Mouse (Mus musculus): ENCODE results near the gene Msmp. TPM values are rescaled to one million over a fixed set of nuclear protein-coding genes. Genes with fewer than 3 reads are reported as not detected.
"Not testable (repeated sequence)": the region's sequence is repeated elsewhere in the genome, so short reads cannot be mapped to it uniquely, and the experiment has no call there.

Gene Msmp
- polyA plus RNA-seq, 1 experiment from 2014 or later: not detected

DNA sequence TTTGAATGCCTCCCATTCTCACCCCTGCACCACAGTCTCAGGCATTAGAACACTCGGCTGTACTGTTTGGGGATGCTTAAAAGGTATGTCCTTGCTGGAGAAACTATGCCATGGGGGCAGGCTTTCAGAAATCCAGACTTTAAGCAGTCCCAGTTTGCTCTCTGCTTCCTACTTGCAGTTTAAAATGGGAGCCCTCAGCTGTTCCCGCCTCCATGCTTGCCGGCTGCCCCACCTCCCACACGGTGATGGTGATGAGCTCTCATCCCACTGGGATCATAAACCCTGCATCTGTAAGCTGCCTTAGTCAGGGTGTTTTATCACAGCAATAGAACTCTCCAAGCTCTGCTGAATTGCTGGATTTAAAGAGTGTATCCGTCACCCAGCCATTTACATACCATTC is 31.9 kb downstream of the Msmp start:
- H3K27me3 ChIP-seq (ENCODE audit: control insufficient read depth, insufficient read depth, low read length): no peaks in the 10 kb centered on the region
- ATAC-seq (replicated peaks; ENCODE audit: insufficient number of reproducible peaks, low FRiP score, low TSS enrichment): no peak
- H3K4me1 ChIP-seq (ENCODE audit: control insufficient read depth, insufficient read depth, low read length): peaks cover 2% of the 10 kb centered on the region
- H3K36me3 ChIP-seq (ENCODE audit: control insufficient read depth, insufficient read depth, low read length): peaks cover 86% of the 10 kb centered on the region
- WGBS (ENCODE audit: insufficient replicate concordance): 93% methylated on average over 5 of the region's 5 CpGs
- no peak overlapping the region for H3K4me3 ChIP-seq (ENCODE audit: low read depth, low read length)
- peaks cover 3% of the 10 kb centered on the region for H3K9me3 ChIP-seq (replicated peaks; ENCODE audit: control insufficient read depth, low read length)
- no peak overlapping the region for H3K9ac ChIP-seq (ENCODE audit: low read depth, low read length)
- H3K27ac ChIP-seq (ENCODE audit: low read depth, low read length): no peak overlapping the region
- no peak overlapping the region for H3K4me2 ChIP-seq

DNA sequence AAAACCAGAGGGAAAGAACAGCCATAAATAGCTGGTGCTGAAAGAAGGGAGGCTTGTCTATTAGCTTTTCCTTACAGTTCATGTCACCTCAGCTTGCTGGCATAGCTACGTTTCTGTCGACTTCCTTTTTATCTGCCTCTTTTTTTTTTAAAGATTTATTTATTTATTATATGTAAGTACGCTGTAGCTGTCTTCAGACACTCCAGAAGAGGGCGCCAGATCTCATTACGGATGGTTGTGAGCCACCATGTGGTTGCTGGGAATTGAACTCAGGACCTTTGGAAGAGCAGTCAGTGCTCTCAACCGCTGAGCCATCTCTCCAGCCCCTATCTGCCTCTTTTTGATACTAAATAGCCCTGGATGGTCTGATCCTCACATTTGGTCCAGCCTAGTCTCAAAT is 32.4 kb downstream of the Msmp start:
- not testable (repeated sequence) for H3K9ac ChIP-seq (ENCODE audit: low read depth, low read length); H3K4me2 ChIP-seq; H3K27ac ChIP-seq (ENCODE audit: low read depth, low read length); ATAC-seq (replicated peaks; ENCODE audit: insufficient number of reproducible peaks, low FRiP score, low TSS enrichment); H3K4me1 ChIP-seq (ENCODE audit: control insufficient read depth, insufficient read depth, low read length); H3K9me3 ChIP-seq (replicated peaks; ENCODE audit: control insufficient read depth, low read length); H3K4me3 ChIP-seq (ENCODE audit: low read depth, low read length); H3K27me3 ChIP-seq (ENCODE audit: control insufficient read depth, insufficient read depth, low read length)
- 85% methylated on average over 6 of the region's 6 CpGs for WGBS (ENCODE audit: insufficient replicate concordance)
- peaks cover 92% of the 10 kb centered on the region for H3K36me3 ChIP-seq (ENCODE audit: control insufficient read depth, insufficient read depth, low read length)

DNA sequence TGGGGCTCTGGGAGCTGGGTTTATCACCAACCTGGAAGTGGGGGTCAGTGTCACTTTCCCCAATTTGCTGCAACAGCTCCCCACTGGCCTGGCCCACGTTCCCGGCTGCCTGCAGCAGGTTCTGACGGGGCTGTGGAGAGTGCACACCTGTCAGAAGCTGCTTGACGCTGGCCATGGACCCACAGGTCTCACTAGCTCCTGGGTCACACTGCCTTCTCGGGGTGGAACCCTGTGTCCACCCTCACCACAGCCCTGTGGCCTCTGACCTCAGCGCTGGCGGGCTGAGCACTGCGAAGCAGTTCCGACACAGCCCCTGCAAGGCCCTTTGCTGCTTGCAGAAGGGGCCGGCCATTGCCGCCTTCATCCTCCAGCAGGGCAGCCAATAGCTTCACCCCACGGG is 35.2 kb downstream of the Msmp start:
- Histone ChIP-seq H3K27me3 (ENCODE audit: control insufficient read depth, insufficient read depth, low read length) (no peaks in the 10 kb centered on the region), H3K36me3 (ENCODE audit: control insufficient read depth, insufficient read depth, low read length) (peaks cover 95% of the 10 kb centered on the region), H3K4me1 (ENCODE audit: control insufficient read depth, insufficient read depth, low read length) (no peaks in the 10 kb centered on the region), H3K4me2 (no peak overlapping the region), H3K27ac (ENCODE audit: low read depth, low read length) (no peak overlapping the region), H3K9me3 (replicated peaks; ENCODE audit: control insufficient read depth, low read length) (peaks cover 3% of the 10 kb centered on the region), H3K4me3 (ENCODE audit: low read depth, low read length) (no peak overlapping the region), H3K9ac (ENCODE audit: low read depth, low read length) (no peak overlapping the region)
- no peak for ATAC-seq (replicated peaks; ENCODE audit: insufficient number of reproducible peaks, low FRiP score, low TSS enrichment)
- 88% methylated on average over 12 of the region's 12 CpGs for WGBS (ENCODE audit: insufficient replicate concordance)

DNA sequence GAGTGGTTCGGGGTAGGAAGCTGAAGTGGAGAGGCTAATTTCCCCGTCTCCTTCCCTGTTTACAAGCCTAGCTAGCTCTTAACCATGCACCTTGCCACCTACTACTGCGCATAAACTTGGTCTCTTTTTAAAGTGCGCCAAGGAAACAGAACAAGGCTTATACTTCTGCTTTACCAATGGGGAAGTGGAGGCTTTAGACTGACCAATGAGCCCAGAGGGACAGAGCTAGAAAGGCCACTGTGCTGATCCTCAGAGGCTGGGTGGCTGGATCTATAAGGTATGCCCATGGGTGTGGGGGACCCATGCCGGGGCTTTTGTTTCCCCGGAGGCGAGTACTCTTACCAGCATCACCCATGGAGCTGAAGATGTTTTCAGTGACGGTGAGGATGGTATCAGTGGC is 37.1 kb downstream of the Msmp start:
- H3K27me3 ChIP-seq (ENCODE audit: control insufficient read depth, insufficient read depth, low read length): no peaks in the 10 kb centered on the region
- peaks cover under 1% of the 10 kb centered on the region; the same call in 1 of the 2 replicates for H3K9me3 ChIP-seq (replicated peaks; ENCODE audit: control insufficient read depth, low read length)
- no peaks in the 10 kb centered on the region for H3K4me1 ChIP-seq (ENCODE audit: control insufficient read depth, insufficient read depth, low read length)
- no peak overlapping the region for H3K4me2 ChIP-seq
- ATAC-seq (replicated peaks; ENCODE audit: insufficient number of reproducible peaks, low FRiP score, low TSS enrichment): no peak
- H3K27ac ChIP-seq (ENCODE audit: low read depth, low read length): no peak overlapping the region
- no peak overlapping the region for H3K4me3 ChIP-seq (ENCODE audit: low read depth, low read length)
- H3K36me3 ChIP-seq (ENCODE audit: control insufficient read depth, insufficient read depth, low read length): peaks cover 91% of the 10 kb centered on the region
- no peak overlapping the region for H3K9ac ChIP-seq (ENCODE audit: low read depth, low read length)
- WGBS (ENCODE audit: insufficient replicate concordance): 92% methylated on average over 8 of the region's 8 CpGs

DNA sequence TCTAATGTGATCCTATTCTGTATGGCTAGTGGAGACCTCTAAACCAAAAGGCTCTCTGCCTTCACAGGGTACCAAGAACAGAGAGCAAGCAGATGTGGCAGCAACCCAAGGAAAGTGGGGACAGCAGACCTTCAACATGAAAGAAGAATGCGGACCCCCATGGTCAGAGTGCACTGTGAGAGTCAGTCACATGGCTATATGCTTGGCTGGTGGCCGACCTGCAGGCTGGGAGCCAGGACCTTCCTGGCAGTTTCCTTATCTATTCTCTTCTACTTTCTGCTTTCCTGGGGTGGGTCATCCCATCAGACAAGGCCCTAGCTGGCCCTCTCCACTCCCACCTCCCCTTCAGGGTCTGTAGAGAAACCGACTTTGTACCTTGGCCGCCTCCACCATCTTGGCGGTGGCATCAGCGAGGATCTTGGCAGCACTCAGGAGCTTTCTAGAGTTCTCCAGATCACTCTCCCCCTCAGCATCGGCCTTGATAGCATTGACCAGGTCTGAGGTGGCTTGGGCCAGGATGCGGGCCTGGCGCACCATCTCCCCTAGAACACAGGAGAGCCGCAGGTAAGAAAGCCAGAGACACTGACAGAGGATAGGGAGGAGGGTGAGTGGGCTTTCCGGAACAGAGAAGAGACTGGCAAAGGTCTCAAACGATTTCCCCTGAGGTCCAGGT is 37.8 kb downstream of the Msmp start:
- no peaks in the 10 kb centered on the region for H3K4me1 ChIP-seq (ENCODE audit: control insufficient read depth, insufficient read depth, low read length)
- no peaks in the 10 kb centered on the region for H3K27me3 ChIP-seq (ENCODE audit: control insufficient read depth, insufficient read depth, low read length)
- H3K9me3 ChIP-seq (replicated peaks; ENCODE audit: control insufficient read depth, low read length): no peaks in the 10 kb centered on the region
- 85% methylated on average over 12 of the region's 12 CpGs for WGBS (ENCODE audit: insufficient replicate concordance)
- ATAC-seq (replicated peaks; ENCODE audit: insufficient number of reproducible peaks, low FRiP score, low TSS enrichment): no peak
- peaks cover 91% of the 10 kb centered on the region for H3K36me3 ChIP-seq (ENCODE audit: control insufficient read depth, insufficient read depth, low read length)
- no peak overlapping the region for H3K9ac ChIP-seq (ENCODE audit: low read depth, low read length)
- no peak overlapping the region for H3K27ac ChIP-seq (ENCODE audit: low read depth, low read length)
- H3K4me3 ChIP-seq (ENCODE audit: low read depth, low read length): no peak overlapping the region
- H3K4me2 ChIP-seq: no peak overlapping the region

DNA sequence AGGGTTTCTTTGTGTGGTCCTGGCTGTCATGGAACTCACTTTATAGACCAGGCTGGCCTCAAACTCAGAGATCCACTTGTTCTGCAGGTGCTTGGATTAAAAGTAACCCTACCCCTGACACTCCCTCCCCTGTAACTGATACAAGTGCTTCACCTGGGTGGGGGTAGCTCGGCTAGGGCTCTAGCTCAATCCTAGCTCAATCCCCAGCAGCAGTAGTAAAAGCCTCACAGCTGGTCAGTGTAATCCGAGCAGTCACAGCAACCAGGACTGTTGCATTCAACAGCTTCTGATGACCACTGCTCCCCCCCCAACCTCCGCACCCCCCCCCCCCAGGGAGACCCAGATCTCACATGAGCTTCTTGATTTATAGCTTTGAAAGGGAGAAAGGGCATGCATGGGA is 42.2 kb downstream of the Msmp start:
- Histone ChIP-seq H3K36me3 (ENCODE audit: control insufficient read depth, insufficient read depth, low read length) (peaks cover 86% of the 10 kb centered on the region), H3K27me3 (ENCODE audit: control insufficient read depth, insufficient read depth, low read length) (no peaks in the 10 kb centered on the region), H3K4me1 (ENCODE audit: control insufficient read depth, insufficient read depth, low read length) (no peaks in the 10 kb centered on the region), H3K27ac (ENCODE audit: low read depth, low read length) (no peak overlapping the region), H3K9me3 (replicated peaks; ENCODE audit: control insufficient read depth, low read length) (no peaks in the 10 kb centered on the region), H3K9ac (ENCODE audit: low read depth, low read length) (no peak overlapping the region), H3K4me2 (no peak overlapping the region), H3K4me3 (ENCODE audit: low read depth, low read length) (no peak overlapping the region)
- ATAC-seq (replicated peaks; ENCODE audit: insufficient number of reproducible peaks, low FRiP score, low TSS enrichment): no peak
- WGBS (ENCODE audit: insufficient replicate concordance): 76% methylated on average over 3 of the region's 3 CpGs

DNA sequence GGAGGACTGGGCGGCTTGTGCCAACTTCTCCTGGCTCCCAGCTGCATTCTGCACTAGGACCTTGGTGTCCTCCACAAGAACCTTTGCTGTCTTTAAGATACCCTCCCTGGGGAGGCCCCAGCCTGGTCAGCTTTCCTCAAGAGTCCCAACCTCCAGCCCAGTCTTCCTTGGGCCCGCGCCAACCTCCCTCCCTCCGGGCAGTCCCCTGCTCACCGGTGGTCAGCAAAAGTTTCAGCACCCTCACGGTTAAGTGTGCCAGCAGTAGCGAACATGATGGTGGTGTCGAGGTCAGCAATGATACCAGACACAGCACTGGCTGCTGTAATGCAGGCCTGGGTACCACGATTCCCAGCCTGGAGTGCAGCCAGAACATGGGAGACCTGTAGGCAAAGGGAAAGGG is 48.3 kb downstream of the Msmp start:
- Histone ChIP-seq H3K27ac (ENCODE audit: low read depth, low read length) (no peak overlapping the region), H3K9me3 (replicated peaks; ENCODE audit: control insufficient read depth, low read length) (no peaks in the 10 kb centered on the region), H3K27me3 (ENCODE audit: control insufficient read depth, insufficient read depth, low read length) (no peaks in the 10 kb centered on the region), H3K36me3 (ENCODE audit: control insufficient read depth, insufficient read depth, low read length) (peaks cover 78% of the 10 kb centered on the region), H3K9ac (ENCODE audit: low read depth, low read length) (no peak overlapping the region), H3K4me1 (ENCODE audit: control insufficient read depth, insufficient read depth, low read length) (peaks cover 4% of the 10 kb centered on the region), H3K4me2 (no peak overlapping the region), H3K4me3 (ENCODE audit: low read depth, low read length) (no peak overlapping the region)
- WGBS (ENCODE audit: insufficient replicate concordance): 90% methylated on average over 9 of the region's 9 CpGs
- ATAC-seq (replicated peaks; ENCODE audit: insufficient number of reproducible peaks, low FRiP score, low TSS enrichment): no peak

DNA sequence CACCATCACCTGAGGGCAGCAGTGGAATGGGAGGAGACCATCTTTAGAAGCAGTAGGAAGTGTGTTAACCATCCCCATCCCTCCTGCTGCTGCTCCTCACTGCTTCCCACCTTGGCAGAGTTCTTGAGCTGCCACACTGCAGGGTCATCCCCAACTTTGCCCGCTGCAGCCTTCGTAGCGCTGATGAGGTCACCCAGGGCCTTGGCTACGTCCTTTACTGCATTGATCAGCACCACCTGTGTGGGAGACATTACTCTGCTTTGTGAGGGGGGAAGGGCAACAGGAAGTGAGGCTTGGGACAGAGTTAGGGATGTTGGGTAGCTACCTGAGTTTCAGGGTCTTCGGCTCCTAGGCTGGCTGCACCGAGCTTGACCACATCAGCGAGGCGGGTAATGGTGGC is 48.7 kb downstream of the Msmp start:
- H3K27me3 ChIP-seq (ENCODE audit: control insufficient read depth, insufficient read depth, low read length): no peaks in the 10 kb centered on the region
- H3K27ac ChIP-seq (ENCODE audit: low read depth, low read length): no peak overlapping the region
- 93% methylated on average over 8 of the region's 8 CpGs for WGBS (ENCODE audit: insufficient replicate concordance)
- ATAC-seq (replicated peaks; ENCODE audit: insufficient number of reproducible peaks, low FRiP score, low TSS enrichment): no peak
- no peak overlapping the region for H3K4me2 ChIP-seq
- H3K9ac ChIP-seq (ENCODE audit: low read depth, low read length): no peak overlapping the region
- H3K36me3 ChIP-seq (ENCODE audit: control insufficient read depth, insufficient read depth, low read length): peaks cover 80% of the 10 kb centered on the region
- H3K9me3 ChIP-seq (replicated peaks; ENCODE audit: control insufficient read depth, low read length): no peaks in the 10 kb centered on the region
- H3K4me1 ChIP-seq (ENCODE audit: control insufficient read depth, insufficient read depth, low read length): peaks cover 7% of the 10 kb centered on the region
- H3K4me3 ChIP-seq (ENCODE audit: low read depth, low read length): no peak overlapping the region

DNA sequence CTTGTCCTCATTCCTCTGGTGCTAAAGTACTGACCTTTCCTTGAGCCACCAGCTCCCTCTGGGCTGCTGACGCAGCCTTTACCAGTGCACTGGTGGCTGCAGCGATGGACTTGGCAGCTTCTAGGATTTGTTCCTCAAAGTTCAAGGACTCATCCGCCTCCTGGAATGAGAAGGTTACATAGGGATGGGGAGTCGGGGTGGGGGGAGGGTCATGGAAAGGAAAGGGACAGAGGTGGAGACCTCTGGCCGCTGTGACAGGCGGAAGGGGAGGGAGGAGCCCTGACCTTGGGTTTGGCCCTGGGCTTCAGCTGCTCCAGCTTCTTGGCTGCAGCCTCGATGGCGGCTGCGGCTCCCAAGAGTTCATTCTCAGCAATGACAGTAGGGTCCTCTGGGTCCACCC is 51.0 kb downstream of the Msmp start:
- Histone ChIP-seq H3K4me2 (no peak overlapping the region), H3K27ac (ENCODE audit: low read depth, low read length) (no peak overlapping the region), H3K36me3 (ENCODE audit: control insufficient read depth, insufficient read depth, low read length) (peaks cover 59% of the 10 kb centered on the region), H3K9ac (ENCODE audit: low read depth, low read length) (no peak overlapping the region), H3K4me1 (ENCODE audit: control insufficient read depth, insufficient read depth, low read length) (peaks cover 11% of the 10 kb centered on the region), H3K9me3 (replicated peaks; ENCODE audit: control insufficient read depth, low read length) (no peaks in the 10 kb centered on the region), H3K27me3 (ENCODE audit: control insufficient read depth, insufficient read depth, low read length) (no peaks in the 10 kb centered on the region), H3K4me3 (ENCODE audit: low read depth, low read length) (no peak overlapping the region)
- WGBS (ENCODE audit: insufficient replicate concordance): 79% methylated on average over 9 of the region's 9 CpGs
- ATAC-seq (replicated peaks; ENCODE audit: insufficient number of reproducible peaks, low FRiP score, low TSS enrichment): no peak

Measured in heart, embryonic 11.5 days (tissue).